Mouse (Mus musculus) brain, embryonic 14.5 days (tissue): ENCODE results near the gene Agpat3.

Source experiments
- CTCF ChIP-seq: fragments of 200-500 bp; IDR thresholded peaks from 2 replicates; pipeline ENCODE4 v1.5.1; 2012; ENCODE audit warnings: inconsistent platforms, mild to moderate bottlenecking, moderate library complexity, borderline replicate concordance; ENCODE audit not compliant: insufficient read depth, insufficient read length; ENCODE audit errors: extremely low read depth
- POLR2A ChIP-seq: fragments of 200-500 bp; IDR thresholded peaks from 2 replicates; pipeline ENCODE4 v1.6.1; 2012; ENCODE audit warnings: mild to moderate bottlenecking, inconsistent platforms, borderline replicate concordance; ENCODE audit not compliant: poor library complexity, insufficient read depth, insufficient read length, severe bottlenecking; ENCODE audit errors: extremely low read depth

DNA sequence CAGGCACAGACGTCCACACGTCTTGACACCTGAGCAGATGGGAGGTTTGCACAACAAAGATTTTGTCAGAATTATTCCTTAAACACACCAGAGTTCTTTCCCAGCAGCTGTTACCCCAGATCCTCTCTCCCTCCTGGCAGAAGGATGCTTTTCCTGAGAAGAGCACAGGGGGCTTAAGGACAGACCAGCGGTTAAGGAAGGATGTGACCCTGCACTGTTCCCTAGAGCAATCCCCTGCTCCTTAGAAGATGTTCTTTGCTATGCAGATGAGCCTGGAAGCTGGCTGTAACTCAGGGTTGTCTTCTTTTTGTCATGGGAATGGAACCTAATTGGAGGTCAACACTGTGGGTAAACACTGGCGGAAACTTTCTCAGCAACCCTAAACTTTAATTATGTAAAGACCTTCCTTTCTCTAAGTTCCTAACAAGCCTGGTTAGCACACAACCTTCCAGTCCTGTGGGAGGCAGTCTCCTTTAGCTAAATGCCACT, 38.7 kb upstream of the Agpat3 start:
- no peak for TF ChIP-seq POLR2A
- TF ChIP-seq CTCF: no peak
